Mouse (Mus musculus) olfactory bulb, adult 2 months (tissue): ENCODE data around the gene Ndufaf8.

Experiments used
- CTCF ChIP-seq: fragments of 200-500 bp; IDR thresholded peaks from 2 replicates; pipeline ENCODE4 v1.5.1; 2012; ENCODE audit warnings: low read depth, mild to moderate bottlenecking, low read length, moderate library complexity; ENCODE audit not compliant: insufficient read depth
- POLR2A ChIP-seq: fragments of 200-500 bp; IDR thresholded peaks from 2 replicates; pipeline ENCODE4 v1.6.1; 2012; ENCODE audit warnings: mild to moderate bottlenecking, low read depth, low read length, moderate library complexity; ENCODE audit not compliant: insufficient read depth

GRCm38 (mm10) chr11:120070286-120070930, 28.3 kb upstream of the Ndufaf8 start:
- TF ChIP-seq CTCF (no peak), POLR2A (no peak)
